Mouse (Mus musculus): ENCODE results near the gene Frs2.
"Not testable (repeated sequence)": the region's sequence is repeated elsewhere in the genome, so short reads cannot be mapped to it uniquely, and the experiment has no call there.

Gene Frs2

GRCm38 (mm10) chr10:117045175-117046056 is 102.9 kb downstream of the Frs2 start, which contains the start of gene Lrrc10:
Gene Lrrc10 (plus strand): TSS chr10:117045341.
- in situ Hi-C loops (cut with MboI, MseI), result no loop called here

GRCm38 (mm10) chr10:117043497-117044166 is 104.7 kb downstream of the Frs2 start:
- in situ Hi-C loops (cut with MboI, MseI), result not testable (repeated sequence)

GRCm38 (mm10) chr10:117042295-117042694 is 106.0 kb downstream of the Frs2 start:
- in situ Hi-C loops (cut with MboI, MseI), result no loop called here

DNA sequence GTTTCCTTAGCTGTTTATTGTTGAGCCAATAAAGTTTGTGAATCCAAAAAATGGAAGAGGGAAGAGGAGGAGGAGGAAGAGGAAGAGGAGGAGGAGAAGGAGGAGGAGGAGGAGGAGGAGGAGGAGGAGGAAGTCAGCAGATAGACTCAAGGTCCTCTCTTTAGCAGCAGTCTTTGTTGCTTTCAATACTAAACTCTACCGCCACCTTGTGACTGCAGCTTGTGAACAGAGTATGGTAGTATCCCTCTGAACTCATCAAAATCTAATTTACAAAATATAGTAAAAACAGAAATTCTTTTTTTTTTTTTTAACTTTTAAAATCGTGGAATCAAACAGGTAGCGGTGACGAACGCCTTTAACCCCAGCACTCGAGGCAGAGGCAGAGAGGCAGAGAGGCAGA is 108.0 kb downstream of the Frs2 start:
- in situ Hi-C loops (cut with MboI, MseI), result no loop called here

- in situ Hi-C loops (cut with MboI, MseI), result no loop called here
These were observed 114.5 kb downstream of the Frs2 start for GRCm38 (mm10) chr10:117033785-117034184.

GRCm38 (mm10) chr10:117031160-117031559 is 117.2 kb downstream of the Frs2 start:
- in situ Hi-C loops (cut with MboI, MseI), result no loop called here

GRCm38 (mm10) chr10:117026176-117026575 is 122.2 kb downstream of the Frs2 start:
- in situ Hi-C loops (cut with MboI, MseI), result no loop called here

GRCm38 (mm10) chr10:117025776-117026175 is 122.6 kb downstream of the Frs2 start:
- in situ Hi-C loops (cut with MboI, MseI), result not testable (repeated sequence)

- in situ Hi-C loops (cut with MboI, MseI), result no loop called here
These were observed 124.6 kb downstream of the Frs2 start for GRCm38 (mm10) chr10:117023693-117024092.

DNA sequence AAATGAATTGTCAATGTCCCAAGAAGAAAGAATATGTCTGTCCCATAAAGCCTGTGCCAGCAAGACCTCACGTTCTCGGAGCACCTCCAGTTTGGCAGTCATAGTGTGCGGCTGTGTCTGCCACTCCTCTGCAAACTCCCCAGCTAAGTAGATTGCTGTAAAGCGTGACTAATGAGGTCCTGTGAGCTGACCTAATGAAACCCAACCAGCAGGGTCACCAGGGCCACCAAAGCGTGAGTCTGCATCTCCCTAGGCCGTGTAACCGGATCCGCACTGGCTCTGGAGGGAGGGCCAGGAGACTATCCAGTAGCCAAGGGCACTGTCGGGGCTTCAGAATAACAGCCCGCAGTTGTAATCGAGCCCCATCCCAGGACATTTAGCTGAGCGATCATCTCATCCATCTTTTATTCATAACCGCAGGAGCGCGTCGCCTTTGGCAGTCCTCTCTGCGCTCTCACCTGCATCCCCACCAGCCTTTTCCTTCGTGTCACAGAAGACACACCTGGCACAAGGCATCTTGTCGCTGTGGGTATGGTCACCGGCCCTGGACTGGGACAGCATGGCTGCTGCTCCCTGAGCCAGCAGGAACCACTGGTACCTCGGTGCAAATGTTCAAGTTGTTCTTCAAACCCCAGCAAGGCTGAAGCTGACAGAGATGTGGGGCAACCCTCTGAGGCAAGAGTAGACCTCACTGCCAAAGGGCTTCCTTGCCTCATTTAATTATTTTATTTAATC is 127.1 kb downstream of the Frs2 start:
- in situ Hi-C loops (cut with MboI, MseI), result no loop called here
